Mouse (Mus musculus) T-helper 1 cell (primary cell): ENCODE measurements around the gene Ccnd1.
"Not testable (repeated sequence)": the region's sequence is repeated elsewhere in the genome, so short reads cannot be mapped to it uniquely, and the experiment has no call there.

Experiments used
- in situ Hi-C: fragments of 300-600 bp; cut with MboI, MseI; formaldehyde crosslinking; loops from one replicate; pipeline ENCODE4 v1.15.1; 2025; ENCODE audit warnings: high pct_unique_total_duplicates

The Ccnd1 gene

DNA sequence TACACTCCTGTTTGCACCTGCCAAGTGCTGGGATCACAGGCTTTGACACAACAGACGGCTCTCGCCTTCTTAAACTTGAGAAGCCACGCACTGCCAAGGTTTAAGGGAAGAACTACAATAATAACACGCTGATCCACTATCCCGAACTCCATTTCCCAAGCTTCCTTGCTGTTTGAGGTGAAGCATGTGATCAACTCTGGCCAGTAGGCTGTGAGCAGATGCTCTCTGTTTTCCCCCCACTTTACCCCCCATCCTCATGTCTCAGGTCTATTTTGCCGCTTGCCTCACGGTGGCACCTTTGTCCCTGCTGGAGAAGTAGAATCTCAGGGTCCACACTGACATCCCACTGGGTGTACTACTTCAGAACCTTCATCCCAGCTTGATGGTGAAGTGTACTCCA is 31.0 kb downstream of the Ccnd1 start:
- in situ Hi-C loops = no loop called here

DNA sequence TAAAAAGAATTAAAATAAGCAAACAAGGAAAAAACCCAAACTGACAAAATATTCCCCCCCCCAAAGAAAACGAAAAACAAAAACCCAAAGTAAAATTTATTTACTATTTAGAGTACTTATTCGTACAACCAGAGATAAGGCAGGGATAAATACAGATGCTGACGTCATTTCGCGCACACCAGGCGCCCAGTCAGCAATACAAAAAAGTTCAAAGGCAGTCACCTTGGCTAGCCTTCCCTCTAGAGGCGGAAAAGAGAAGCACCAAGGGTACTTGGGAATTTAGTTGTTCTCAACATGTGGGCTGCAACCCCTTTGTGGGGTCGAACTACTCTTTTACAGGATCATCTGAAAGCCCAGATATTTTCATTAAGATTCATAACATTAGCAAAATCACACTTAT is 31.9 kb downstream of the Ccnd1 start:
- in situ Hi-C loops = no loop called here

DNA sequence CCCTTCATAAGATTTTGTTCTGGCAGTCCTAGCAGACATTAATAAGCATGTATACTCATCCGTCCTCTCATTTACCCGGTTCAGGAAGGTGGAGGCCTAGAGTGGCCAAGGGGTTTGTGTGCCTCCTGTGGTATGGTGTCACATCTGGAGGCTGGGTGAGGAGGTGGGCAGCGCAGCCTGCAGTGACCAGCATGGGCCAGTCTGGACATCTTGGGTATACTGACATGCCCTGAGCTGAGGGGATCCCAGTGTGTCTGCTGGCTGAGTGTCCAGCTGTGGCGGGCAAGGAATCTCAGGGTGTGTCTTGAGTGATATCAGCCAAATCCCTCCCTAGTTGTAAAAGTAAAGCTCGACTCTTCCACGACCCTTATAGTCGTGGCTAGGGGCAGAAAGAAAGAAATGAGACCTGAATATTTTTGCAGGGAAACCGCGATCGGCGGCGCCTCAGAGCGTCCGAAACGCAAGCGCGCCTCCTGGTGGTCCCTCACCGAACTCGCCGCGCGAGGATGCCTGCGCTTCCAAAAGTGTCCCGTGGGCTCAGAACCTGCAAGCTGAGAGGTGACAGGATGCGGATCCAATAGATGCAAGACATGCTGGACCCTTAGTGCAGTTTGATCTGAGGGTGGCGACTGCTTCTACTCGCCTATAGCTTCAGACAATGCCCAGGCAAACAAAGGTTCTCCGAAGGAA is 32.9 kb downstream of the Ccnd1 start:
- in situ Hi-C loops = no loop called here

DNA sequence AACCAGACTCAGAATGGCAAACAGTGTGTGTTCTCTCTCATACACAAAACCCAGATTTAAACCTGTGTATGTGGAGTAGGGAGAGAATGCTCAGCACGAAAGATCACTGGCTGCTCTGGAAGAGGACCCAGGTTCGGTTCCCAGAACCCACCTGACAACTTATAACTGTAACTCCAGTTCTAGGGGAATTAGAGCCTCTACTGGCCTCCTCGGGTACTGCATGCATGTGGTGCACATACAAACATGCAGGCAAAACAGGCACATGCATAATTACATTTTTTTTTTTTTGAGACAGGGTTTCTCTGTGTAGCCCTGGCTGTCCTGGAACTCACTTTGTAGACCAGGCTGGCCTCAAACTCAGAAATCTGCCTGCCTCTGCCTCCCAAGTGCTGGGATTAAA is 34.2 kb downstream of the Ccnd1 start:
- in situ Hi-C loops = not testable (repeated sequence)

DNA sequence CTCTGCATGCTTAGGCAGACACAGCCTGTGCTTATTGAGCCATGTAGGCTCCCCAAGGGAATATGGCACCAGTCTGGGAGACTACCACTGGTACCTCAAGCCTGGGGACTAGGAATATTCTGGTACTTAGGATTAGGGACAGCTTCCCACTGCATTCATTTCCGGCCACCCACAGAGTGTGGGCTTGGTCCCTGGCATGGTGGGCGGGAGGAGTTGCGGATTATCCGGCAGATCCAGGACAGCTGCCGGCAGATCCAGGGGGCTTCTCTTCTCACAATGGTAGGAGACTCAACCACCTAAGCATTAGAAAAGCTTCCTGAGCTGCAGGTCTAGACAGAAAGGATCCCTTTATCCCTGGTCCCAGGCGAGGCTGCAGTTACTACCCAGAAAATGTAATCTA is 41.2 kb downstream of the Ccnd1 start:
- in situ Hi-C loops = no loop called here

DNA sequence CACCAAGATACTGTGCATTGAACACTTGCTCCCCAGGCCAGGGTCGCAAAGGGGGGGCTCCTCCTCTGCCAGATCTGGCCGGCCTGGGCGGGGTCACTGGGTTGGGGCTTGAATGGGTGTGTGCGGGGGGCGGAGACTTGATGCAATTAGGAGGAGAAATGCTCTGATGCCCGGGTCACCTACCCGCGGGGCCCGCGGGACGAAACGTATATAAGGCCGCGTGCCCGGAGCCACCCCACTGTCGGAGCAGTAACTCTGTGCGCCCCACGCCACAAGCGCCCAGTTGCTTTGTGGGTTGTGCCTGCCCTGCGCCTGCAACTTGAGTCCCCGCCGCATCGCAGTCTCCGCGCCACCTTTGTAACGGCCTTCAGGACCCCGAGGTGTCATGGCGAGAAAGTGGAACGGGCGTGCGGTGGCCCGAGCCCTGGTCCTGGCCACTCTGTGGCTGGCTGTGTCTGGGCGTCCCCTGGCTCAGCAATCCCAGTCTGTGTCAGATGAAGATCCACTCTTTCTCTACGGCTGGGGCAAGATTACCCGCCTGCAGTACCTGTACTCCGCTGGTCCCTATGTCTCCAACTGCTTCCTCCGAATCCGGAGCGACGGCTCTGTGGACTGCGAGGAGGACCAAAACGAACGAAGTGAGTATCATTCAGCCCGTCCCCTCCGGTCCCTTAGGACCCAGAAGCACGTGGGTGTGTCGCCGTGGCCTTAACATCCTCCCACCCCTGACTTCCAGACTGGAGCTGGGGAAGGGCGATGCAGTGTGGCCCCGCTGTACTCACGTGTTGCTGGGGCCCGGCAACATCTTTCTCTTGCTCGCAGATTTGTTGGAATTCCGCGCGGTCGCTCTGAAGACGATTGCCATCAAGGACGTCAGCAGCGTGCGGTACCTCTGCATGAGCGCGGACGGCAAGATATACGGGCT is 43.2 kb downstream of the Ccnd1 start, which contains the start of gene Fgf15:
Fgf15 (plus strand) TSS at position 238 of the 925 bp plus-strand sequence.
- in situ Hi-C loops = no loop called here

DNA sequence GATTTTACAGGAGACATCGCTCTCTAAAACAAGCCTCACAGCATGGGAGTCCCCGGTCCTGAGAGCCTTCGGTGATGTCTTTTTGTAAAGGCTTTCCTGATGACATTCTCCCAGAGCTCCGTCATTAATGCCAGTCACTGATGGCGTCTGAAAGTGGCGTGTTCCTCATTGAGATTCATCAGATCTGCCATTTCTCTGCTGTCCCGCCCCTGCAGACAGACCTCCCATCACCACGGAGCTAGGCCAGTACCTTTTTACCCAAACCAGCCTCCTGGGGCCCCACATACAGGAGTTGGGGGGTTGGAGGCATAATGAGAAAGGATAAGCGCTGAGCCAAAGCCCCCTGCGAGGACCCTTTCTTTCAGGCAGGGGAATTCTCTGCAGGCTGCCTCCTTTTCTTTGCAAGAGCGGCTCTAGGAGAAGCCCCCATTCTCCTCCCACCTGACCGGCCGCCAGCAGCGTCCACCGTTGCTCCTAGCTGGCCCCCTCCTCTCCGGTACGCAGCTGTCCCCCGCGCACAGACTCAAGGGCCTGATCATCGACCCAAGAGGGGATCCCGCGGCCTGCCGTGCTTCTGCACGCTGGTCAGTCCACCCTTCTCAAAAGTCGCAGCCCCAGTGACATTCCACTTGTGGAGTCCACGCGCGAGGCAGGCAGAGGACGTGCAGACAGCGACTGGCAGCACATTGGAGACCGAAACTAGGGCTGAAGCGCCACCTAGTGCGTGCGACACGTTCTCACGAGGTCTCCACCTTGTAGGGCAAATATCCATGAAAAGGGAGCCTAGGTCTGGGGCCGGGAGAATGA is 44.2 kb downstream of the Ccnd1 start:
- in situ Hi-C loops = no loop called here

DNA sequence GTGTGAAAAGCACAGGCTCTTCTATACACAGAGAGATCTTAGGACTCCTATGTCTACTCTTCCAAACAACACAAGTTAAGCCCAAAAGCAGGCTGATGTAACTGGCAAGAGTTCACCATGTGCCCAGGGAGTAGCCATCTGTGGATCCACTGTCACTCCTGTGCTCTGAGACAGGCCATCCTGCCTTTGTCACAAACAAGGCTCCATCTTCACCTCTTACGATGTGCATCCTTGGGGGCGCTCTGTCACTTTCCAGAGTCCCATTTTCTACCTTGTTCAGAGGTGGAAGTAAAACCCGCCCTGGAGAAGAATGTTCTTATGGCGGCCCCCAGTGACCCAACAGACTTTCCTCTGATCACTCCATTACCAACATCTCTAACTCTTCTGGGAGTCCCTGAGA is 45.0 kb downstream of the Ccnd1 start:
- in situ Hi-C loops = no loop called here

DNA sequence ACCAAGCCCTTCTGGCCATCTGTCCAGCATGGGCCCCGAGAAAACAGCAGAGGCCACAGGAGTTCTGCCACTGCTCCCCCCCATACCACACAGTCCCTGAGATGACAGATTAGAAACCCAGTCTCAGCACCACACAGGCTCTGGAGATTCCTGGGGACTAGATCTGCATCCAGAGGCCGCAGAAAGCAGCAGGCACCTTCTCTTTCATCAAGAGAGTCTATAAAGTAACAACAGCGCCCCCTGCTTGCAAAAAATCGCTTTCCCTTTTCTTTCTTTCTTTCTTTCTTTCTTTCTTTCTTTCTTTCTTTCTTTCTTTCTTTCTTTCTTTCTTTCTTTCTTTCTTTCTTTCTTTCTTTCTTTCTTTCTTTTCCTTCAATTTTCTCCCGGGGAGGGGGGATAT is 45.5 kb downstream of the Ccnd1 start:
- in situ Hi-C loops = no loop called here

DNA sequence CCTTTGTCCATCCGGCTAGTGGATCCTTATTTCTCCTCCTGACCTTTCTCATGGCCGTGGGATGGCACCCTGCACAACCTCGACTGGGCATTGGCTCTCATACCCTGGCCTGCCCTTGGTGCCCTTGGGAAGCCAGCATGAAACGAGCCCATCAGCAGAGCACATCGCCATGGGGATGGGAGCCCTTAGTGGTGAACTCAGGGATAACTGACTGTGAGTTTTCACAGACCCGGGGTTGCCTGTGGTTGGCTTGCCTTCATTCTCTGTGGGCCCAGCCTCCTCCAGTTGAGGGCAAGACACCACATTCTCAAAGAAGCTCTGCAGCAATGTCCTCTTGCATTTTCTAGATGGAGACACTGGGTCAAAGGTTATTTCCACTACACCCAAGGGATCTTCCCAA is 47.4 kb downstream of the Ccnd1 start:
- in situ Hi-C loops = no loop called here

DNA sequence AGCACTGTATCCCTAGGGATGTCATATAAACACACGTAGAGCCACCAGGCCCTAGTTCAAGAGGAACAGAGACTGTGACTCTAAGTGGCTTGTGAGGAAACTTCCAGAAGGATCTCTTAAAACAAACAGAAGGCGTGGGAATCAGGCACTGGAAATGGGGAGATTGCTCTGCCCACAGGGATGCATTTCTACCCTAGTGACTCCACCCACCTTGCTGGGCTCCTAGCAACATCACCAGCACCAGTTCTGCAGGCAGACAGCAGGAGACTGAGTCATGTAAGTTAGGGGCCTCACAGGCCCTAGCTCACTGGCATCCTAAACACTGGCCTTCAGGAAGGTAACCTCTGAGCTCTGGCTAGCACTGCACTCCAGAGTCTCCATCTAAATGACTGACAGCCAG is 47.9 kb downstream of the Ccnd1 start:
- in situ Hi-C loops = no loop called here

DNA sequence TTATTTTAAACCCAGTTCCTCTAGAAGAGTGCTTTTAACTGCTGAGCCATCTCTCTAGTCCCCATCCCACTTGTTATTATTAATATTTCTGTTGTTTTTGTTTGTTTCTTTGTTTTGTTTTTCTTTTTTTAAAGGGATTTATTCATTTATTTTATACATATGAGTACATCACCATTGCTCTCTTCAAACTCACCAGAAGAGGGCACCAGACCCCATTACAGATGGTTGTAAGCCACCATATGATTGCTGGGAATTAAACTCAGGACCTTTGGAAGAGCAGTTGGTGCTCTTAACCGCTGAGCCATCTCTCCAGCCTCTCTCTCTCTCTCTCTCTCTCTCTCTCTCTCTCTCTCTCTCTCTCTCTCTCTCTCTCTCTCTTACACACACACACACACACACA is 49.1 kb downstream of the Ccnd1 start:
- in situ Hi-C loops = not testable (repeated sequence)

DNA sequence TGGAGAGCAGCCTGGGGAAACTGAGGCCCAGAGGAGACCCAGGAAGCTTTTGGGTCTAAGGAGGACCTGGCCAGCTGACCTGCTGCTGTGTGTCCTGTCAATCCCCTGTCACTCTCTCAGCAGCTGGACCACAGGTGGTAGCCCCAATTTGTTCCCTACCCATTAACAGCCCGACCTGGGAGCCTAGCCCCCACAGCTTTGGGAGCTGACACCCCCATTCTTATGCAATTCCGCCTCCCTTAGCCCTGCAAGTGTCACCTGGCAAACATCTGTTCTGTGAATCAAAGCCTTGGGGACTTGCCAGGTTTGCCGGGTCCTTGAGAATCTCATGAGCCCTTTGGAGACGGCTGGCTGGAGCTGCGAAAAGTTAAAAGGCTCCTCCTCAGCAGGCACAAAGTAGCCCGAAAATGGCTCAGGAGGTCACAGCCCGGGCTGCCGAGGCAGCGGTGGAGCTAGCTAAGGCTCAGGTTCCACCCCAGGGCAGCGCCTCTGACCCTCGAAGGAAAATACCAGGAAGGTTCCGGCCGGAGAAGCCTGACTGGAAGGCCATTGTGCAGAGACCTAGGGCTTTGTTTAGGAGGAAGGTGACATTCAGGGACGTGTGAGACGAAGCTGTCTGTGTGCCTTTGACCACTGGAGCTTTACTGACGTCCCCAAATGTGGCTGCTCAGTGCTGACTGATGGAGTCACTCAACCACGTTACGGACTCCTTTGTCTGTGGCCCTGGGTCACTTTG is 51.0 kb downstream of the Ccnd1 start:
- in situ Hi-C loops = no loop called here

DNA sequence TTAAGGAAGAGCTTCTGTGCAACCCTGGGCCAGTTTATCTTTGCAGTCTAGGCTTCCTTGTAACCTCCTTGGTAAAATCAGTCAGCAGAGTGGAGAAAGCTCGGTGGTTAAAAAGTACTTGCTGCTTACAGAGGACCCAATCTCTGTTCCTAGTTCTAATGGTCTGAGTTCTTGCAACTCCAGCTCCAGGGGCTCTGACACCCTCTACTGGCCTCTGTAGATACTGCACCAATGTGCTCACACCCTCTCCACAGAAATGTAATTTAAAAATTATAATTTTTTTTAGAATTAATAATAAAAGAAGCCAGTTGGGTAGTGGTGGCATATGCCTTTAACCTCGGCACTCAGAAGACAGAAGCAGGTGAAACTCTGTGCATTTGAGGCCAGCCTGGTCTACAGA is 52.1 kb downstream of the Ccnd1 start:
- in situ Hi-C loops = no loop called here

DNA sequence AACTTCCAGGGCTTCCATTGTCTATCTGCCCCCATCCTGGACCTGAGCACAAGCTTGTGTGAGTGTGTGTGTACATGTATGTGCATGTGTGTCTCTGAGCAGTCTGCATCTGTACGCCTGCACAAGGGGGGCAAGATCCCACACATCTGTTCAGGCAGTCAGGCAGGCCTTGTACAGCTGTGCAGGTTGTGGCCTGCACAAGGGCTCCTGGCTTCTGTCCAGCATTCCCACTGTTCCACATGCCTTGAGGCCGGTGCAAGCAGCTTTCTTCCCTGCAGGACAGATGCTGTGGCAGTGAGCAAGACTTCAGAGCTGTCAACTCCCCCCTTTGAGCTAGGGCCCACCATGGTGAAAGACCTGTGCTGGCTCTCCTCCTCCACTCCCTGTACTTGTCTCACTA is 56.6 kb downstream of the Ccnd1 start:
- in situ Hi-C loops = no loop called here
